Mouse (Mus musculus) ES-Bruce4 (cell line): ENCODE data around the gene Gne. TPM values are rescaled to one million over a fixed set of nuclear protein-coding genes. Genes with fewer than 3 reads are reported as not detected.

Experiments
- H3K27ac ChIP-seq: 2 replicates; pipeline ENCODE4 v1.5.1; 2012; ENCODE audit warnings: low read length, inconsistent platforms; ENCODE audit not compliant: insufficient read depth
- H3K27me3 ChIP-seq: 2 replicates; pipeline ENCODE4 v1.6.1; 2012; ENCODE audit warnings: mild to moderate bottlenecking, low read length, inconsistent platforms; ENCODE audit not compliant: control insufficient read depth, poor library complexity, insufficient read depth, severe bottlenecking
- H3K36me3 ChIP-seq: 2 replicates; pipeline ENCODE4 v1.6.1; 2012; ENCODE audit warnings: inconsistent platforms, mild to moderate bottlenecking, low read length, moderate library complexity; ENCODE audit not compliant: control insufficient read depth, poor library complexity, insufficient read depth, severe bottlenecking
- H3K4me1 ChIP-seq: one replicate; pipeline ENCODE4 v1.8.1; 2011; ENCODE audit warnings: low read length; ENCODE audit not compliant: control insufficient read depth, insufficient read depth
- H3K4me3 ChIP-seq: 2 replicates; pipeline ENCODE4 v1.5.1; 2011; ENCODE audit warnings: low read depth, mild to moderate bottlenecking, low read length
- H3K9ac ChIP-seq: 2 replicates; pipeline ENCODE4 v1.6.1; 2012; ENCODE audit warnings: low read depth, mild to moderate bottlenecking, inconsistent platforms; ENCODE audit not compliant: poor library complexity, severe bottlenecking
- H3K9me3 ChIP-seq: replicated peaks from 2 replicates; pipeline ENCODE4 v1.6.1; 2012; ENCODE audit warnings: mild to moderate bottlenecking, low read length, inconsistent platforms; ENCODE audit not compliant: control insufficient read depth, poor library complexity, insufficient read depth, severe bottlenecking
- CTCF ChIP-seq: IDR thresholded peaks from one replicate; pipeline ENCODE4 v1.8.1; 2011; ENCODE audit warnings: low read depth, low read length
- EP300 ChIP-seq: IDR thresholded peaks from 2 replicates; pipeline ENCODE4 v1.6.1; 2011; ENCODE audit warnings: low read depth, low read length; ENCODE audit not compliant: insufficient read depth
- POLR2A ChIP-seq: IDR thresholded peaks from one replicate; pipeline ENCODE4 v1.8.1; 2011; ENCODE audit warnings: low read length; ENCODE audit not compliant: insufficient read depth
- polyA plus RNA-seq: library from polyadenylated mRNA; stranded (reverse); fragments of >200 nt; gene quantifications from 2 replicates; pipeline ENCODE4 v1.2.4, GENCODE M21; 2011; ENCODE audit warnings: low read depth; ENCODE audit not compliant: missing spikeins, insufficient read depth, insufficient read length

Gene Gne
- polyA plus RNA-seq, 1 experiment, result 28.6 TPM

DNA sequence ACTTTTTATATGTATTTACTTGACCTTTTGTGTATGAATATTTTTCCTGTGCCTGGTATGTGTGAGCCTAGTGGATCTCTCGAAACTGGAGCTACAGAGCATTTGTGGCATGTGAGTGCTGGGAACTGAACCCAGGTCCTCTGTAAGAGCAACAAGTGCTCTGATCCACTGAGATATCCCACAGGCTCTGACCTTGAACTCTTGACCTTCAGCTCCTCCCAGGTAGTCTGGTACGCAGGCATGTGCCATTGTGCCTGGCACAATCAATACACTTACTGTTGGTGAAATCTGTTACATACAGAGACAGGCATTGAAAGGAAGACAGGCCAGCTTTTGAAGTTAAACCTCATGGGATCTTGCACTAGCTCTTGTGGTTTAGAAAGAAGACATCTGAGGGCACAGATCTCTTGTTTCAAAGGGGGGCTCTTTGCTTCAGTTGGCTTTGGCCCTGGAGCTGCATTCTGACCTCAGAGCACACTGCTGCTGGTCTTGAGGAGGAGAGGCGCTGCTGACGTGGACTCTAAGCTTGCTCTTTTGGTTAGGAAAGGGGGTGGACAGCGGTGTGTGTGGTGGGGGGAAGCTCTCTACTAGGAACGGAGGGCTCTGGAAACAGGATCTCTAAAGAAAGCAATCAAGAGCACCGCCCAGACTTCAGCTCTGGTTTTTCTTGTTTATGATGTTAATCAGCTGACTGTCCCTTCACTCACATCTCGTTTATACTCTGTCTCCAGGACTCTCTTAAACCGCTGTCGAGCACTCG is 13.8 kb upstream of the Gne start:
- TF ChIP-seq CTCF (no peak), EP300 (no peak), POLR2A (no peak)
- Histone ChIP-seq H3K9me3 (no peaks in the 10 kb centered on the region), H3K9ac (no peak overlapping the region), H3K27me3 (no peaks in the 10 kb centered on the region), H3K4me3 (no peak overlapping the region), H3K4me1 (peaks cover 2% of the 10 kb centered on the region), H3K36me3 (no peaks in the 10 kb centered on the region), H3K27ac (no peak overlapping the region)

GRCm38 (mm10) chr4:44094475-44094874 is 10.5 kb upstream of the Gne start:
- no peaks in the 10 kb centered on the region for H3K36me3 ChIP-seq
- H3K4me3 ChIP-seq, result no peak overlapping the region
- H3K9me3 ChIP-seq, result no peaks in the 10 kb centered on the region
- H3K4me1 ChIP-seq, result peaks cover 2% of the 10 kb centered on the region
- TF ChIP-seq CTCF (no peak), POLR2A (no peak), EP300 (no peak)
- H3K27ac ChIP-seq, result no peak overlapping the region
- H3K9ac ChIP-seq, result no peak overlapping the region
- no peaks in the 10 kb centered on the region for H3K27me3 ChIP-seq

GRCm38 (mm10) chr4:44092359-44092758 is 8.4 kb upstream of the Gne start:
- Histone ChIP-seq H3K9ac (no peak overlapping the region), H3K4me1 (no peaks in the 10 kb centered on the region), H3K9me3 (no peaks in the 10 kb centered on the region), H3K27ac (no peak overlapping the region), H3K4me3 (no peak overlapping the region), H3K36me3 (no peaks in the 10 kb centered on the region), H3K27me3 (no peaks in the 10 kb centered on the region)
- TF ChIP-seq EP300 (no peak), POLR2A (no peak), CTCF (no peak)

DNA sequence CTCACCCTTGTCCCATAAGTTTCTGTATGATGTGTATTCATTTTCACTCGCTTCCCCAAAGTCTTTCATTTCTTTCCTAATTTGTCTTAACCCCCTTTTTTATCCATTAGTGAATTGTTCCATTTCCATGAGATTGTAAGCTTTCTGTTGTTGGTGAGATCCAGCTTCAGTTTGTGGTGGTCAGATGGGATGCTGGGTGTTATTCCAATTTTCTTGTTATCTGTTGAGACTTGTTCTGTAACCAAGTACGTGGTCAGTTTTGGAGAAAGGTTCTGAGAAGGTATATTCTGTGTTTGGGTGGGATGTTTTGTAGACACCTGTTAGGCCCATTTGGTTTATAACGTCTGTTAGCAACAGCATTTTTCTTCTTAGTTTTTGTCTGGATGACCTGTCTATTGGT is 1.6 kb upstream of the Gne start:
- no peak for TF ChIP-seq EP300
- TF ChIP-seq CTCF, result no peak
- TF ChIP-seq POLR2A, result no peak

GRCm38 (mm10) chr4:44084602-44085325 is 787 bp upstream of the Gne start:
- Histone ChIP-seq H3K27me3 (no peaks in the 10 kb centered on the region), H3K4me1 (no peaks in the 10 kb centered on the region), H3K27ac (no peak overlapping the region), H3K9me3 (no peaks in the 10 kb centered on the region; the same call in 1 of the 2 replicates), H3K9ac (no peak overlapping the region), H3K36me3 (no peaks in the 10 kb centered on the region), H3K4me3 (no peak overlapping the region)
- peak; percentile 20 for TF ChIP-seq CTCF
- no peak for TF ChIP-seq POLR2A

More for the DNA sequence above, 1.6 kb upstream of the Gne start:
- no peaks in the 10 kb centered on the region; the same call in 1 of the 2 replicates for H3K9me3 ChIP-seq
- H3K4me3 ChIP-seq, result no peak overlapping the region
- no peaks in the 10 kb centered on the region for H3K36me3 ChIP-seq
- no peaks in the 10 kb centered on the region for H3K27me3 ChIP-seq
- no peak overlapping the region for H3K27ac ChIP-seq
- H3K9ac ChIP-seq, result no peak overlapping the region
- no peaks in the 10 kb centered on the region for H3K4me1 ChIP-seq
